ENCODE assay signal across 10 mouse cellular contexts in the genomic region with DNA sequence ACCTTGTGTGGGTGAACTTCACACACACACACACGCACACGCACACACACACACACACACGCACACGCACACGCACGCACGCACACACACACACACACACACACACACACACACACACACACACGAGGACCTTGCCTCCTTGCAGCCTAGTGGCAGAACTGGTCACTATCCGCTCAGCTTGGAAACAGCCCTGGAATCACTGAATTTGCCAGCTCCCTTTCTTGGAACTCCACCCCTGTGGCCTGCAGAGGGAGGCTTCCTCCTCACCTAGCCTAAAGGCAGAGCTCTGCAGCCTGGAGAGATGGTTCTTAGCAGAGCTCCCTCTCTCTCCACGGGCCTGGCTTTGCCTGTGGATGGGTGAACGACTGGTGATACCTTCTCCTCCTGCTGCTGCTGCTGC. TPM values are rescaled to one million over a fixed set of nuclear protein-coding genes. Genes with fewer than 3 reads are reported as not detected.
DNase-seq lines count a peak whose midpoint lies in the region; ATAC-seq and TF ChIP-seq lines count a peak whose summit lies in the region.
"Had no signal": no experiment of that assay in that cellular context is flagged by ENCODE, and none has a peak within 500 bp of the region (broad histone marks: within the 10 kb centered on the region; RNA-seq: fewer than 3 reads in every experiment).

No protein-coding gene starts in this region.

- H3K4me3 ChIP-seq in heart, embryonic 12.5 days = peak overlapping the region; percentile 69
- peak overlapping the region; percentile 81 for H3K4me3 ChIP-seq in forebrain, embryonic 13.5 days
- no peak overlapping the region for H3K4me3 ChIP-seq in liver, postnatal 0 days (ENCODE audit: low read depth, low read length)
- H3K4me3 ChIP-seq: erythroblast, embryonic 14.5 days had no signal

- no peak for DNase-seq in heart, postnatal 14 days
- DNase-seq in brain, embryonic 14.5 days (ENCODE audit: low read depth) = peak; percentile 65
- DNase-seq in liver, postnatal 0 days = no peak
- DNase-seq in frontal cortex, postnatal 14 days (ENCODE audit: low spot score in 2 of 2) = no peak
- DNase-seq in layer of hippocampus, adult 18-20 months (ENCODE audit: low spot score in 2 of 2) = no peak
- DNase-seq in c-Kit-positive CD71-positive TER-119-positive erythroid progenitor cells, embryonic 14.5 days (ENCODE audit: low spot score) = no peak

- no peaks in the 10 kb centered on the region for H3K36me3 ChIP-seq in heart, embryonic 12.5 days
- H3K36me3 ChIP-seq in forebrain, embryonic 13.5 days (ENCODE audit: poor library complexity, severe bottlenecking) = peaks cover 8% of the 10 kb centered on the region; the same call in 1 of the 2 replicates
- H3K36me3 ChIP-seq in liver, postnatal 0 days (replicated peaks; ENCODE audit: insufficient read depth, low read length) = no peaks in the 10 kb centered on the region

- intact Hi-C loops in heart, postnatal 14 days (cut with DNase I) = loop anchor here (10.0 kb wide), 1 partner anchor 431 kb away; no protein-coding TSS in a partner anchor

- H3K4me2 ChIP-seq in heart, embryonic 12.5 days = peak overlapping the region; percentile 99
- peak overlapping the region; percentile 93 for H3K4me2 ChIP-seq in forebrain, embryonic 13.5 days
- H3K4me2 ChIP-seq in liver, postnatal 0 days (ENCODE audit: low read depth, low read length) = 0 out of 2 replicates have a peak overlapping the region, but pooled peaks have one; percentile 76

- no peak for TF ChIP-seq POLR2A in brain, embryonic 14.5 days (IDR thresholded peaks at IDR 0.05; ENCODE audit: borderline replicate concordance, extremely low read depth, insufficient read depth, insufficient read length, poor library complexity, severe bottlenecking)

- H3K27ac ChIP-seq in heart, embryonic 12.5 days (ENCODE audit: poor library complexity, severe bottlenecking) = no peak overlapping the region
- H3K27ac ChIP-seq in forebrain, embryonic 13.5 days = no peak overlapping the region
- H3K27ac ChIP-seq in liver, postnatal 0 days (ENCODE audit: low read depth) = no peak overlapping the region

- TF ChIP-seq CTCF in brain, embryonic 14.5 days (IDR thresholded peaks at IDR 0.05; ENCODE audit: borderline replicate concordance, extremely low read depth, insufficient read depth, insufficient read length) = peak; percentile 24; the same call in 1 of the 2 replicates
- TF ChIP-seq CTCF in liver, postnatal 0 days (IDR thresholded peaks at IDR 0.05; ENCODE audit: low read depth) = no peak

- peaks cover 50% of the 10 kb centered on the region for H3K27me3 ChIP-seq in heart, embryonic 12.5 days (replicated peaks)
- peaks cover 8% of the 10 kb centered on the region; the same call in 1 of the 2 replicates for H3K27me3 ChIP-seq in forebrain, embryonic 13.5 days
- H3K27me3 ChIP-seq in liver, postnatal 0 days (ENCODE audit: insufficient read depth, low read length) = peaks cover 42% of the 10 kb centered on the region

- 25% methylated on average over 11 of the region's 11 CpGs for WGBS in heart, embryonic 12.5 days
- 29% methylated on average over 10 of the region's 11 CpGs for WGBS in forebrain, embryonic 13.5 days
- 26% methylated on average over 9 of the region's 11 CpGs for WGBS in liver, postnatal 0 days (ENCODE audit: insufficient replicate concordance)

- peaks cover 15% of the 10 kb centered on the region for H3K4me1 ChIP-seq in heart, embryonic 12.5 days (replicated peaks)
- peaks cover 35% of the 10 kb centered on the region for H3K4me1 ChIP-seq in forebrain, embryonic 13.5 days
- peaks cover 9% of the 10 kb centered on the region for H3K4me1 ChIP-seq in liver, postnatal 0 days (ENCODE audit: insufficient read depth)

- H3K9me3 ChIP-seq in heart, embryonic 12.5 days (replicated peaks) = peaks cover 8% of the 10 kb centered on the region
- no peaks in the 10 kb centered on the region; the same call in 1 of the 2 replicates for H3K9me3 ChIP-seq in forebrain, embryonic 13.5 days (replicated peaks)
- peaks cover 2% of the 10 kb centered on the region for H3K9me3 ChIP-seq in liver, postnatal 0 days (ENCODE audit: low read length)

- no peak for ATAC-seq in heart, embryonic 12.5 days (ENCODE audit: insufficient number of reproducible peaks, low FRiP score)
- no peak for ATAC-seq in forebrain, embryonic 13.5 days
- ATAC-seq in liver, postnatal 0 days = no peak

- 0 out of 2 replicates have a peak overlapping the region, but pooled peaks have one; percentile 72 for H3K9ac ChIP-seq in heart, embryonic 12.5 days
- H3K9ac ChIP-seq in forebrain, embryonic 13.5 days = peak overlapping the region; percentile 87
- no peak overlapping the region for H3K9ac ChIP-seq in liver, postnatal 0 days (replicated peaks)

- TF ChIP-seq EP300 in liver, postnatal 0 days (IDR thresholded peaks at IDR 0.05; ENCODE audit: low read depth) = no peak

RNA-seq across cellular contexts. Expression of a gene that starts 1.7 kb away (rescaled TPM):
- polyA plus RNA-seq in heart, embryonic 12.5 days (2016; fragmentation: Nextera tagmentation; extraction: Ambion mirVana) = 1.1 and 1.2 TPM in 2 replicates
- 1 to 10 TPM; 1.1 TPM for total RNA-seq in heart, postnatal 14 days (2021)
- 32.0 and 48.4 TPM in 2 replicates for polyA plus RNA-seq in brain, embryonic 14.5 days (2012; rRNA removed)
- 30.3 and 43.6 TPM in 2 replicates for polyA plus RNA-seq in forebrain, embryonic 13.5 days (2015; fragmentation: Nextera tagmentation; extraction: Ambion mirVana)
- polyA plus RNA-seq in liver, postnatal 0 days (2015; fragmentation: Nextera tagmentation; extraction: Ambion mirVana) = 0.54 and 0.61 TPM in 2 replicates
- 10 to 100 TPM in 1 of 2 experiments, 1 to 10 TPM in 1; 8.7 to 10.3 TPM for total RNA-seq in layer of hippocampus, adult 18-20 months (2021)
- total RNA-seq: neutrophil, adult 5-6 weeks had no signal
- polyA plus RNA-seq: erythroblast, embryonic 14.5 days had no signal

Comparison
In these comparisons a context has a peak if more than half of its experiments do, and no peak if none do; other contexts are left out.
1. RNA of a gene that starts 1.7 kb away (polyA plus RNA-seq): 32.0 to 48.4 TPM in brain, embryonic 14.5 days and 30.3 to 43.6 TPM in forebrain, embryonic 13.5 days; 1.1 to 1.2 TPM in heart, embryonic 12.5 days and 0.54 to 0.61 TPM in liver, postnatal 0 days; every median in the first group is over 10 times any median in the second.
2. Peak in every context shown above with its lines, with median percentiles within 50 percentile points of each other: H3K4me2 ChIP-seq.